Mouse (Mus musculus) neural tube, postnatal 0 days (tissue): ENCODE data around the gene Idh3g. TPM values are rescaled to one million over a fixed set of nuclear protein-coding genes. Genes with fewer than 3 reads are reported as not detected.

Experiments
- polyA plus RNA-seq: library from polyadenylated mRNA; unstranded; fragments of >200 nt; fragmentation: Nextera tagmentation; extraction: Ambion mirVana; gene quantifications from 2 replicates; pipeline ENCODE4 v1.2.1, GENCODE M21; 2015

Gene Idh3g
- polyA plus RNA-seq = 244 and 280 TPM in 2 replicates

GRCm38 (mm10) chrX:73786364-73787224 is at the start of gene Idh3g, which contains the start of gene Ssr4:
TSS of gene Idh3g (minus strand) at chrX:73786897.
TSS of gene Ssr4 (plus strand) at chrX:73787028.

GRCm38 (mm10) chrX:73824185-73825151 is 37.8 kb upstream of the Idh3g start, which contains the start of gene Pdzd4:
TSS of gene Pdzd4 (minus strand) at chrX:73824969.

GRCm38 (mm10) chrX:73774168-73774760 is 12.4 kb downstream of the Idh3g start, which contains the start of gene Srpk3:
TSS of gene Srpk3 (plus strand) at chrX:73774405.

GRCm38 (mm10) chrX:73756334-73757140 is 30.2 kb downstream of the Idh3g start, which contains the start of gene Plxnb3:
TSS of gene Plxnb3 (plus strand) at chrX:73757090.

Other genes with a start within 250 kb of the Idh3g start
- 2.0 and 2.2 TPM in 2 replicates for gene Dusp9, start 147.5 kb downstream of the Idh3g start, polyA plus RNA-seq
- gene Pnck, start 126.8 kb downstream of the Idh3g start, polyA plus RNA-seq = 160 and 181 TPM in 2 replicates
- gene Slc6a8, start 113.7 kb downstream of the Idh3g start, polyA plus RNA-seq = 9.5 and 10.7 TPM in 2 replicates
- 152 and 157 TPM in 2 replicates for gene Bcap31, start 70.7 kb downstream of the Idh3g start, polyA plus RNA-seq
- 11.4 and 13.1 TPM in 2 replicates for gene Abcd1, start 70.3 kb downstream of the Idh3g start, polyA plus RNA-seq
- 2.4 and 3.4 TPM in 2 replicates for gene Plxnb3, start 29.8 kb downstream of the Idh3g start, polyA plus RNA-seq
- gene Srpk3, start 12.5 kb downstream of the Idh3g start, polyA plus RNA-seq = 2.1 and 2.8 TPM in 2 replicates
- gene Ssr4, start 131 bp upstream of the Idh3g start, polyA plus RNA-seq = 211 and 212 TPM in 2 replicates
- 4.0 and 4.7 TPM in 2 replicates for gene Pdzd4, start 38.1 kb upstream of the Idh3g start, polyA plus RNA-seq
- not detected in 2 replicates for gene Avpr2, start 105.2 kb upstream of the Idh3g start, polyA plus RNA-seq
- gene L1cam, start 109.2 kb upstream of the Idh3g start, polyA plus RNA-seq = 55.5 and 73.7 TPM in 2 replicates
- gene Arhgap4, start 135.0 kb upstream of the Idh3g start, polyA plus RNA-seq = 1.9 and 2.2 TPM in 2 replicates
- gene Naa10, start 135.0 kb upstream of the Idh3g start, polyA plus RNA-seq = 118 TPM in 2 replicates
- gene Renbp, start 144.0 kb upstream of the Idh3g start, polyA plus RNA-seq = 12.8 and 15.2 TPM in 2 replicates
- gene Hcfc1, start 179.5 kb upstream of the Idh3g start, polyA plus RNA-seq = 27.8 and 31.0 TPM in 2 replicates
- 39.7 and 41.8 TPM in 2 replicates for gene Irak1, start 237.0 kb upstream of the Idh3g start, polyA plus RNA-seq